Mouse (Mus musculus) stomach, embryonic 15.5 days (tissue): ENCODE data around the gene Hoxa10. TPM values are rescaled to one million over a fixed set of nuclear protein-coding genes. Genes with fewer than 3 reads are reported as not detected.

Experiments used
- ATAC-seq: fragments of 200-750 bp; cut with Nextera tagmentation; 2 replicates; pipeline ENCODE4 v1.8.0; 2017; ENCODE audit warnings: low read depth, moderate number of reproducible peaks, moderate TSS enrichment; ENCODE audit not compliant: insufficient read depth, low FRiP score
- H3K27ac ChIP-seq: fragments of 300-500 bp; sonication (generic); 2 replicates; pipeline ENCODE4 v1.5.1; 2015; ENCODE audit warnings: mild to moderate bottlenecking, inconsistent platforms
- H3K27me3 ChIP-seq: fragments of 300-500 bp; sonication (generic); replicated peaks from 2 replicates; pipeline ENCODE4 v1.6.1; 2015; ENCODE audit warnings: inconsistent platforms
- H3K36me3 ChIP-seq: fragments of 300-500 bp; sonication (generic); 2 replicates; pipeline ENCODE4 v1.6.1; 2015; ENCODE audit warnings: inconsistent platforms
- H3K4me1 ChIP-seq: fragments of 300-500 bp; sonication (generic); 2 replicates; pipeline ENCODE4 v1.6.1; 2015; ENCODE audit warnings: inconsistent platforms
- H3K4me2 ChIP-seq: fragments of 300-500 bp; sonication (generic); 2 replicates; pipeline ENCODE4 v1.6.1; 2015; ENCODE audit warnings: mild to moderate bottlenecking, inconsistent platforms
- H3K4me3 ChIP-seq: fragments of 300-500 bp; sonication (generic); replicated peaks from 2 replicates; pipeline ENCODE4 v1.5.1; 2015; ENCODE audit warnings: inconsistent platforms
- H3K9ac ChIP-seq: fragments of 300-500 bp; sonication (generic); 2 replicates; pipeline ENCODE4 v1.6.1; 2015; ENCODE audit warnings: inconsistent platforms
- H3K9me3 ChIP-seq: fragments of 300-500 bp; sonication (generic); 2 replicates; pipeline ENCODE4 v1.6.1; 2016; ENCODE audit warnings: inconsistent platforms
- WGBS: fragments of 180-500 bp; shearing (Covaris S2); methylation state at CpG from one replicate; pipeline ENCODE4 v1.1.7; 2015; 5-methylcytosine and 5-hydroxymethylcytosine counted together
- polyA plus RNA-seq: library from polyadenylated mRNA; unstranded; fragments of >200 nt; fragmentation: Nextera tagmentation; extraction: Ambion mirVana; gene quantifications from 2 replicates; pipeline ENCODE4 v1.2.1, GENCODE M21; 2015

Gene Hoxa10
- polyA plus RNA-seq, 1 experiment from 2014 or later: 2.7 TPM

- H3K36me3 ChIP-seq: no peaks in the 10 kb centered on the region
- no peak overlapping the region for H3K4me3 ChIP-seq
- ATAC-seq: no peak
- H3K9ac ChIP-seq: no peak overlapping the region
- H3K4me2 ChIP-seq: no peak overlapping the region
- peaks cover 93% of the 10 kb centered on the region for H3K27me3 ChIP-seq
- H3K27ac ChIP-seq: no peak overlapping the region
- no peaks in the 10 kb centered on the region for H3K9me3 ChIP-seq
- 1% methylated on average over 18 of the region's 18 CpGs for WGBS
- 0 out of 2 replicates have a peak, but pooled peaks cover 6% of the 10 kb centered on the region for H3K4me1 ChIP-seq
Observed at GRCm38 (mm10) chr6:52231885-52232567, 8.6 kb downstream of the Hoxa10 start.

GRCm38 (mm10) chr6:52230516-52231165 is 10.0 kb downstream of the Hoxa10 start, which contains the start of gene Hoxa9:
Gene Hoxa9, minus strand, starts transcription at chr6:52231089.
- Histone ChIP-seq H3K9me3 (no peaks in the 10 kb centered on the region), H3K4me3 (no peak within 1 kb of the TSS), H3K36me3 (no peaks in the 10 kb centered on the region), H3K27ac (no peak within 1 kb of the TSS), H3K27me3 (peaks cover 93% of the 10 kb centered on the region), H3K4me1 (peaks cover 8% of the 10 kb centered on the region; the same call in 1 of the 2 replicates), H3K9ac (no peak within 1 kb of the TSS), H3K4me2 (no peak within 1 kb of the TSS)
- WGBS: 3% methylated on average over 22 of the region's 36 CpGs
- no peak for ATAC-seq

GRCm38 (mm10) chr6:52229558-52230416 is 10.9 kb downstream of the Hoxa10 start:
- peaks cover 93% of the 10 kb centered on the region for H3K27me3 ChIP-seq
- no peak overlapping the region for H3K27ac ChIP-seq
- no peak overlapping the region for H3K4me3 ChIP-seq
- H3K9me3 ChIP-seq: no peaks in the 10 kb centered on the region
- 2% methylated on average over 44 of the region's 44 CpGs for WGBS
- H3K4me1 ChIP-seq: peaks cover 15% of the 10 kb centered on the region; the same call in 1 of the 2 replicates
- no peak overlapping the region for H3K9ac ChIP-seq
- ATAC-seq: no peak
- H3K36me3 ChIP-seq: no peaks in the 10 kb centered on the region
- no peak overlapping the region for H3K4me2 ChIP-seq

- Histone ChIP-seq H3K27ac (no peak overlapping the region), H3K9ac (no peak overlapping the region), H3K4me1 (peaks cover 15% of the 10 kb centered on the region; the same call in 1 of the 2 replicates), H3K4me3 (no peak overlapping the region), H3K9me3 (no peaks in the 10 kb centered on the region), H3K36me3 (no peaks in the 10 kb centered on the region), H3K4me2 (no peak overlapping the region), H3K27me3 (peaks cover 93% of the 10 kb centered on the region)
- no peak for ATAC-seq
- WGBS: 2% methylated on average over 38 of the region's 38 CpGs
Observed at GRCm38 (mm10) chr6:52228475-52229465, 11.9 kb downstream of the Hoxa10 start.

- Histone ChIP-seq H3K36me3 (no peaks in the 10 kb centered on the region), H3K9me3 (no peaks in the 10 kb centered on the region), H3K27me3 (peaks cover 91% of the 10 kb centered on the region), H3K9ac (no peak overlapping the region), H3K4me2 (no peak overlapping the region), H3K4me3 (no peak overlapping the region), H3K4me1 (peaks cover 15% of the 10 kb centered on the region; the same call in 1 of the 2 replicates), H3K27ac (no peak overlapping the region)
- 9% methylated on average over 11 of the region's 11 CpGs for WGBS
- no peak for ATAC-seq
Observed at GRCm38 (mm10) chr6:52227470-52228222, 13.0 kb downstream of the Hoxa10 start.

- Histone ChIP-seq H3K4me2 (no peak overlapping the region), H3K9ac (no peak overlapping the region), H3K27me3 (peaks cover 91% of the 10 kb centered on the region), H3K4me1 (peaks cover 17% of the 10 kb centered on the region; the same call in 1 of the 2 replicates), H3K36me3 (no peaks in the 10 kb centered on the region), H3K27ac (no peak overlapping the region), H3K4me3 (peak overlapping the region; percentile 5; the same call in 1 of the 2 replicates), H3K9me3 (no peaks in the 10 kb centered on the region)
- no peak for ATAC-seq
- WGBS: 5% methylated on average over 26 of the region's 26 CpGs
Observed at GRCm38 (mm10) chr6:52226569-52227257, 13.9 kb downstream of the Hoxa10 start.

- Histone ChIP-seq H3K4me3 (peak overlapping the region; percentile 5), H3K9ac (no peak overlapping the region), H3K4me1 (peaks cover 22% of the 10 kb centered on the region), H3K36me3 (no peaks in the 10 kb centered on the region), H3K27ac (no peak overlapping the region), H3K27me3 (peaks cover 93% of the 10 kb centered on the region), H3K9me3 (no peaks in the 10 kb centered on the region), H3K4me2 (peak overlapping the region; percentile 37)
- ATAC-seq: no peak; the same call in 1 of the 2 replicates
- 2% methylated on average over 69 of the region's 69 CpGs for WGBS
Observed at GRCm38 (mm10) chr6:52225612-52226568, 14.8 kb downstream of the Hoxa10 start.

- Histone ChIP-seq H3K9me3 (no peaks in the 10 kb centered on the region), H3K4me1 (peaks cover 22% of the 10 kb centered on the region), H3K36me3 (no peaks in the 10 kb centered on the region), H3K4me3 (peak overlapping the region; percentile 5), H3K27me3 (peaks cover 93% of the 10 kb centered on the region), H3K4me2 (peak overlapping the region; percentile 37), H3K27ac (no peak overlapping the region), H3K9ac (no peak overlapping the region)
- 3% methylated on average over 36 of the region's 36 CpGs for WGBS
- ATAC-seq: no peak
Observed at GRCm38 (mm10) chr6:52224895-52225611, 15.6 kb downstream of the Hoxa10 start.
